Mouse (Mus musculus): ENCODE data around the gene Ror1. TPM values are rescaled to one million over a fixed set of nuclear protein-coding genes. Genes with fewer than 3 reads are reported as not detected.

The Ror1 gene
- polyA plus RNA-seq, 1 experiment: 0.27 TPM

DNA sequence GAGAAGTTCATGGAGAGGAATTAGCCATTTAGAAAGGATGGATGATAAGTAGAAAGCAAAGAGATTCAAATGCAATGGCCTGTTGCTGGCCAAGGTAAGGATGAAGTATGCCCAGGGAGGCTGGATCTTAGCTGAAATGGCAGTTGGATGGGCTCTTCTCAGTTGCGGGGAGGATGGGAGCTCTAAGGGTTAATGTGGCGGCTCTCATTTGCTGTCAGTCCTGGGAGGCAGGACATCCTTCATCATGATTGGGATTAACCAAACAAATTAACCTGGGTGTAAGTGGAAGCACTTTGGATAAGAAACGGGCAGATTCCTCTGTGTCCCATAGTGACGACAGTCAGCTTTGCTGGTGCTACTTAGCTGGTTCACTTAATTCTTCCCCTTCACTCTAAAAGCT is 112.5 kb downstream of the Ror1 start:
- Histone ChIP-seq H3K9ac (ENCODE audit: low read depth, poor library complexity, severe bottlenecking) (no peak overlapping the region), H3K36me3 (ENCODE audit: control insufficient read depth, insufficient read depth, low read length, poor library complexity, severe bottlenecking) (no peaks in the 10 kb centered on the region), H3K4me3 (ENCODE audit: low read depth, low read length) (no peak overlapping the region), H3K9me3 (replicated peaks; ENCODE audit: control insufficient read depth, insufficient read depth, low read length, poor library complexity, severe bottlenecking) (no peaks in the 10 kb centered on the region), H3K27ac (ENCODE audit: insufficient read depth, low read length) (no peak overlapping the region), H3K4me1 (ENCODE audit: control insufficient read depth, insufficient read depth, low read length) (no peaks in the 10 kb centered on the region), H3K27me3 (ENCODE audit: control insufficient read depth, insufficient read depth, low read length, poor library complexity, severe bottlenecking) (no peaks in the 10 kb centered on the region)
- no peak for TF ChIP-seq CTCF (IDR thresholded peaks at IDR 0.05; ENCODE audit: low read depth, low read length)
- no peak for TF ChIP-seq POLR2A (IDR thresholded peaks at IDR 0.05; ENCODE audit: insufficient read depth, low read length)
- TF ChIP-seq EP300 (IDR thresholded peaks at IDR 0.05; ENCODE audit: insufficient read depth, low read depth, low read length): no peak

DNA sequence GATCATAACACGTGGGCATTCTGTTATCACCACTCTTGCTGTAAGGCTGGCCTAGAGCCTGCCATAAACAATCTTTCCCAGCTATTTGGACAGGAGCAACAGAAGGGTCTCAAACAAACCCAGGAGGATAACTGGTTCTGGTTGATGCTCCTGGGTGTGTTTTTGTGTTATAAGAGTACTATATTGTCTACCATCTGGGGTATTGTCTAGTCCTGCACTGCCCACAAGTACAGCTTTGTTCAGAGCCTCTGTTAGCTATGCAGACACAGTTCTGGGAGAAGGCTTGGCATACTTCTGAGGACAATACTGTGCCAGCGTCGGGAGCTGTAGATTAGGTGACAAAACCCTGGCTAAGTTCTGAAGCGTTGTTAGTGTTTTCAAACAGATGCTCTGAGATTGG is 113.5 kb downstream of the Ror1 start:
- no peak overlapping the region for H3K4me3 ChIP-seq (ENCODE audit: low read depth, low read length)
- H3K27ac ChIP-seq (ENCODE audit: insufficient read depth, low read length): no peak overlapping the region
- H3K36me3 ChIP-seq (ENCODE audit: control insufficient read depth, insufficient read depth, low read length, poor library complexity, severe bottlenecking): no peaks in the 10 kb centered on the region
- no peaks in the 10 kb centered on the region for H3K27me3 ChIP-seq (ENCODE audit: control insufficient read depth, insufficient read depth, low read length, poor library complexity, severe bottlenecking)
- no peaks in the 10 kb centered on the region for H3K4me1 ChIP-seq (ENCODE audit: control insufficient read depth, insufficient read depth, low read length)
- TF ChIP-seq CTCF (IDR thresholded peaks at IDR 0.05; ENCODE audit: low read depth, low read length) (no peak), EP300 (IDR thresholded peaks at IDR 0.05; ENCODE audit: insufficient read depth, low read depth, low read length) (no peak), POLR2A (IDR thresholded peaks at IDR 0.05; ENCODE audit: insufficient read depth, low read length) (no peak)
- no peaks in the 10 kb centered on the region for H3K9me3 ChIP-seq (replicated peaks; ENCODE audit: control insufficient read depth, insufficient read depth, low read length, poor library complexity, severe bottlenecking)
- H3K9ac ChIP-seq (ENCODE audit: low read depth, poor library complexity, severe bottlenecking): no peak overlapping the region

DNA sequence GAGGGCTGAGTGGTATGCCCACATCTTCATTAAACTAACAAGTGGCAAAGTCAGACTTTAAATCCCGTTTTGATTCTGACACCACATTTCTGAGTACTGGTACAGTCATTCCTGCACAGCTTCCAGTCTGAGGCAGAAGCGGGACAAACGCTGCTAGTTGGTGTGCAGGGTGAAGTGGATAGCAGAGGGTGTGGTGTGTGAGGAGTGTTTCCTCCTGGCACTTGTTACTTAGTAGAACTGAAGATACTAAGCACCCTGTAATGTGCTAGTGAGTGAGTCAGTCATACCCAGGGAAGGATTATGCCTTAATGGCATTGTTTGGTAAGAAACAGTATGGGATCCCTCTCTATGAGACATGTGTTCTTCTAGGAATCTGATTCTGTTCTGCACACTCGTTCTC is 115.7 kb downstream of the Ror1 start:
- Histone ChIP-seq H3K27me3 (ENCODE audit: control insufficient read depth, insufficient read depth, low read length, poor library complexity, severe bottlenecking) (no peaks in the 10 kb centered on the region), H3K27ac (ENCODE audit: insufficient read depth, low read length) (no peak overlapping the region), H3K9ac (ENCODE audit: low read depth, poor library complexity, severe bottlenecking) (no peak overlapping the region), H3K36me3 (ENCODE audit: control insufficient read depth, insufficient read depth, low read length, poor library complexity, severe bottlenecking) (no peaks in the 10 kb centered on the region), H3K4me3 (ENCODE audit: low read depth, low read length) (no peak overlapping the region), H3K9me3 (replicated peaks; ENCODE audit: control insufficient read depth, insufficient read depth, low read length, poor library complexity, severe bottlenecking) (no peaks in the 10 kb centered on the region), H3K4me1 (ENCODE audit: control insufficient read depth, insufficient read depth, low read length) (no peaks in the 10 kb centered on the region)
- no peak for TF ChIP-seq CTCF (IDR thresholded peaks at IDR 0.05; ENCODE audit: low read depth, low read length)
- TF ChIP-seq POLR2A (IDR thresholded peaks at IDR 0.05; ENCODE audit: insufficient read depth, low read length): no peak
- TF ChIP-seq EP300 (IDR thresholded peaks at IDR 0.05; ENCODE audit: insufficient read depth, low read depth, low read length): no peak

DNA sequence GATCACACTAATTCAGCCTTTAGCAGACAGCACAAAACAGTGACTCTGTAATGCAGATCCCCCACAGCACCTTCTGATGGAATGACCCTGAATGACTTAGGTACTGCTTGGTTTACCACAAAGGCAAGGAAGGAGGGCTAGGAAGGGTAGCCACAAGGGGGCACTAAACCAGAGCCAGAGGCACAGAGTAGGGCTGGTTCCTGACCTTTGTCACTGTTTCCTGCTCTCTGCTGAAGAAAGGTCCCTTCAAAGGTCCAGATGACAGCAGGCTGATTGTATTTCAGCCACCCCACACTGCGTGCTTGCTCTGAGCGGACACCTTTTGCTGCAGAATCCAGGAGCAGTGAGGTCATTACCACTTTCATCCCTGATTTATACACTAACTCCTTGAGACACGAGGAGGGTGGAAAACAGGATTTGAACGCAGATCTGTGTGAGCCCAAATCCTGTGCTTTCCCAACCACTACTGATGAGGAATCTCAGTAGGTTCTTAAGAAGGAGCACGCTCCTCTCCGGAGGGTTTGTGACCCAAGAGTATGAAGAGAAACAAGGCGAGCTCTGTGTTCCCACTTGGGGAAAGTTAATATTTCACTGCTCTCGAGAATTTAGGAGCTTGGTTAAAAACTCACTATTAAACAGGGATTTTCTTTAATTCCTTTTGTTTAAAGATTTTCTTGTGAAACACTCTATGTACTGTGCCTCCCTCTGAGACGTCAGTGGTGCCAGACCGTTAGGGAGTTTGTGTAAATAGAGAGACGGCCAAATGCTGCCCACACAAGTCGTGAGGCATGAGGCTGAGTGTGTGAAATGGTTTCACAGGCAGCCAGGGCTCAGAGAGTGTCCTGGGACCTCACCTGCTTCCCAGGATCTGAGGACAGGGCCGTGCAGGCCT is 119.0 kb downstream of the Ror1 start:
- no peak overlapping the region for H3K4me3 ChIP-seq (ENCODE audit: low read depth, low read length)
- no peak overlapping the region for H3K27ac ChIP-seq (ENCODE audit: insufficient read depth, low read length)
- no peaks in the 10 kb centered on the region for H3K4me1 ChIP-seq (ENCODE audit: control insufficient read depth, insufficient read depth, low read length)
- no peaks in the 10 kb centered on the region for H3K27me3 ChIP-seq (ENCODE audit: control insufficient read depth, insufficient read depth, low read length, poor library complexity, severe bottlenecking)
- TF ChIP-seq EP300 (IDR thresholded peaks at IDR 0.05; ENCODE audit: insufficient read depth, low read depth, low read length) (no peak), POLR2A (IDR thresholded peaks at IDR 0.05; ENCODE audit: insufficient read depth, low read length) (no peak), CTCF (IDR thresholded peaks at IDR 0.05; ENCODE audit: low read depth, low read length) (peak; percentile 52)
- H3K9me3 ChIP-seq (replicated peaks; ENCODE audit: control insufficient read depth, insufficient read depth, low read length, poor library complexity, severe bottlenecking): no peaks in the 10 kb centered on the region
- no peak overlapping the region for H3K9ac ChIP-seq (ENCODE audit: low read depth, poor library complexity, severe bottlenecking)
- H3K36me3 ChIP-seq (ENCODE audit: control insufficient read depth, insufficient read depth, low read length, poor library complexity, severe bottlenecking): no peaks in the 10 kb centered on the region

DNA sequence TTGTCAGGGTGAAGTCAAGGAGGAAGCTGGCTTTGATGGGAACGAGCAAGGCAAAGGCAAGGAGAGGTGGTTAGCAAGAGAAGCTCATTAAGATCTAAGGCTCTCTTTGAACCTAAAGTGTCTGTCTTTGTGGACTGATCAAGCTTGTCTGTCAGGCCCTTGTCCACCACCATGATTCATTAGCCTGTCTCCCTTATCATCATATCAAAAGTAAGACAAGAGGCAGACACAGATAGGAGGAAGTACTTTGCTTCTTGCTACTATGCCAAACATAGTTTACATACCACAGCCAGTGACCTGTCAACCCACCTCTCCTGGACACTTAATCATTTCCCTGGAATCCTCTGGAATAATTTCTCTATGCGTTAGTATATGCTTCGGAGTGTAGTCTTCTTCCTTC is 121.0 kb downstream of the Ror1 start:
- Histone ChIP-seq H3K36me3 (ENCODE audit: control insufficient read depth, insufficient read depth, low read length, poor library complexity, severe bottlenecking) (no peaks in the 10 kb centered on the region), H3K27ac (ENCODE audit: insufficient read depth, low read length) (no peak overlapping the region), H3K9ac (ENCODE audit: low read depth, poor library complexity, severe bottlenecking) (no peak overlapping the region), H3K4me1 (ENCODE audit: control insufficient read depth, insufficient read depth, low read length) (no peaks in the 10 kb centered on the region), H3K4me3 (ENCODE audit: low read depth, low read length) (no peak overlapping the region), H3K27me3 (ENCODE audit: control insufficient read depth, insufficient read depth, low read length, poor library complexity, severe bottlenecking) (no peaks in the 10 kb centered on the region), H3K9me3 (replicated peaks; ENCODE audit: control insufficient read depth, insufficient read depth, low read length, poor library complexity, severe bottlenecking) (no peaks in the 10 kb centered on the region)
- TF ChIP-seq POLR2A (IDR thresholded peaks at IDR 0.05; ENCODE audit: insufficient read depth, low read length) (no peak), CTCF (IDR thresholded peaks at IDR 0.05; ENCODE audit: low read depth, low read length) (no peak), EP300 (IDR thresholded peaks at IDR 0.05; ENCODE audit: insufficient read depth, low read depth, low read length) (no peak)

DNA sequence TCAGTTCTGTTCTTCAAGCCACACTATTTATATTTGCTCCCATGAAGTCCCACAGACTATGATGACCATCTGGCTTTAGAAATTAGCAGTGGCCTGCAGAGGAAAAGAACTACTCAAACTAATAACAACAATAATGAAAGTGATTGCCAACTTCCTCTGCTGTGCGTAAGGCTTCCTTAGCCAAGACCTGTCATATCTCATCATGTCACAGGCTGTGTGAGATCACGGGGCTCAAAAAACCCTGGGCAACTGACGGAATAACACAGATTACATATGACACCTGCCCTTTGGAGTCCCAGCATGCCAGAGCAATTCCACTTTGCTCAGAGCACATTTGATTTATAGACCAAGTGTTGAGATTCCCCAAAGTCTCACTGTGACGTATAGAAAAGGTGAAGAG is 123.4 kb downstream of the Ror1 start:
- H3K4me3 ChIP-seq (ENCODE audit: low read depth, low read length): no peak overlapping the region
- no peaks in the 10 kb centered on the region for H3K36me3 ChIP-seq (ENCODE audit: control insufficient read depth, insufficient read depth, low read length, poor library complexity, severe bottlenecking)
- no peak overlapping the region for H3K9ac ChIP-seq (ENCODE audit: low read depth, poor library complexity, severe bottlenecking)
- H3K27ac ChIP-seq (ENCODE audit: insufficient read depth, low read length): no peak overlapping the region
- no peaks in the 10 kb centered on the region for H3K4me1 ChIP-seq (ENCODE audit: control insufficient read depth, insufficient read depth, low read length)
- TF ChIP-seq CTCF (IDR thresholded peaks at IDR 0.05; ENCODE audit: low read depth, low read length): no peak
- TF ChIP-seq POLR2A (IDR thresholded peaks at IDR 0.05; ENCODE audit: insufficient read depth, low read length): no peak
- TF ChIP-seq EP300 (IDR thresholded peaks at IDR 0.05; ENCODE audit: insufficient read depth, low read depth, low read length): no peak
- no peaks in the 10 kb centered on the region for H3K9me3 ChIP-seq (replicated peaks; ENCODE audit: control insufficient read depth, insufficient read depth, low read length, poor library complexity, severe bottlenecking)
- H3K27me3 ChIP-seq (ENCODE audit: control insufficient read depth, insufficient read depth, low read length, poor library complexity, severe bottlenecking): no peaks in the 10 kb centered on the region
